Mouse (Mus musculus) limb, embryonic 14.5 days (tissue): ENCODE measurements around the gene Acad9. TPM values are rescaled to one million over a fixed set of nuclear protein-coding genes. Genes with fewer than 3 reads are reported as not detected.

Experiments
- ATAC-seq: fragments of 200-750 bp; cut with Nextera tagmentation; 2 replicates; pipeline ENCODE4 v1.8.0; 2017; ENCODE audit warnings: low read depth, moderate number of reproducible peaks, moderate TSS enrichment; ENCODE audit not compliant: low FRiP score
- DNase-seq: peaks from one replicate; pipeline ENCODE4 v3.0.0-alpha.2; 2015; ENCODE audit warnings: low spot score
- H3K27ac ChIP-seq: fragments of 300-500 bp; sonication (generic); replicated peaks from 2 replicates; pipeline ENCODE4 v1.5.1; 2014; ENCODE audit warnings: low read depth, mild to moderate bottlenecking, low read length, moderate library complexity, mixed read lengths
- H3K27me3 ChIP-seq: fragments of 300-500 bp; sonication (generic); 2 replicates; pipeline ENCODE4 v1.6.1; 2014; ENCODE audit warnings: low read length, mixed read lengths; ENCODE audit not compliant: control insufficient read depth, insufficient read depth
- H3K36me3 ChIP-seq: fragments of 300-500 bp; sonication (generic); 2 replicates; pipeline ENCODE4 v1.6.1; 2014; ENCODE audit warnings: mild to moderate bottlenecking, low read length, moderate library complexity, mixed read lengths; ENCODE audit not compliant: control insufficient read depth, insufficient read depth
- H3K4me1 ChIP-seq: fragments of 300-500 bp; sonication (generic); 2 replicates; pipeline ENCODE4 v1.6.1; 2014; ENCODE audit warnings: antibody characterized with exemption, low read length, mixed read lengths; ENCODE audit not compliant: control insufficient read depth, insufficient read depth
- H3K4me2 ChIP-seq: fragments of 300-500 bp; sonication (generic); replicated peaks from 2 replicates; pipeline ENCODE4 v1.6.1; 2014; ENCODE audit warnings: low read depth, mild to moderate bottlenecking, low read length, moderate library complexity; ENCODE audit not compliant: severe bottlenecking
- H3K4me3 ChIP-seq: fragments of 300-500 bp; sonication (generic); replicated peaks from 2 replicates; pipeline ENCODE4 v1.5.1; 2014; ENCODE audit warnings: low read length
- H3K9ac ChIP-seq: fragments of 300-500 bp; sonication (generic); 2 replicates; pipeline ENCODE4 v1.6.1; 2014; ENCODE audit warnings: mild to moderate bottlenecking, low read depth, low read length, moderate library complexity; ENCODE audit not compliant: severe bottlenecking
- H3K9me3 ChIP-seq: fragments of 300-500 bp; sonication (generic); 2 replicates; pipeline ENCODE4 v1.6.1; 2016; ENCODE audit warnings: low read length; ENCODE audit not compliant: control insufficient read depth
- POLR2A ChIP-seq: fragments of 200-500 bp; IDR thresholded peaks from 2 replicates; pipeline ENCODE4 v1.8.0; 2012; ENCODE audit warnings: inconsistent platforms, mild to moderate bottlenecking, moderate library complexity, borderline replicate concordance; ENCODE audit not compliant: insufficient read depth, insufficient read length; ENCODE audit errors: extremely low read depth
- WGBS: fragments of 180-500 bp; shearing (Covaris S2); extraction: QIAGEN DNeasy Blood & Tissue Kit; methylation state at CpG from one replicate; pipeline ENCODE4 v1.1.7; 2014; 5-methylcytosine and 5-hydroxymethylcytosine counted together
- polyA plus RNA-seq, 2 experiments: library from polyadenylated mRNA; depleted of rRNA in 1 of 2; stranded (reverse) in 1 of 2; unstranded in 1 of 2; fragments of >200 nt; fragmentation: Nextera tagmentation in 1 of 2; extraction: Ambion mirVana in 1 of 2; gene quantifications; 2 replicates each; pipeline versions ENCODE4 v1.2.1 to v1.2.3; 2012 to 2014

Acad9 gene
- polyA plus RNA-seq, 2 experiments: 46.8 to 117 TPM

- Histone ChIP-seq H3K27ac (no peak overlapping the region), H3K27me3 (no peaks in the 10 kb centered on the region), H3K4me1 (no peaks in the 10 kb centered on the region), H3K9ac (no peak overlapping the region), H3K36me3 (no peaks in the 10 kb centered on the region), H3K4me2 (no peak overlapping the region), H3K9me3 (no peaks in the 10 kb centered on the region), H3K4me3 (no peak overlapping the region)
- 77% methylated on average over 4 of the region's 4 CpGs for WGBS
- no peak for ATAC-seq
- TF ChIP-seq POLR2A: no peak
- no peak for DNase-seq
These were observed 20.7 kb upstream of the Acad9 start for GRCm38 (mm10) chr3:36045086-36045485.

GRCm38 (mm10) chr3:36049106-36049505 is 16.7 kb upstream of the Acad9 start:
- no peak for ATAC-seq
- TF ChIP-seq POLR2A: no peak
- Histone ChIP-seq H3K27ac (no peak overlapping the region), H3K36me3 (no peaks in the 10 kb centered on the region), H3K9ac (no peak overlapping the region), H3K4me2 (no peak overlapping the region), H3K4me1 (no peaks in the 10 kb centered on the region), H3K9me3 (no peaks in the 10 kb centered on the region), H3K4me3 (no peak overlapping the region), H3K27me3 (no peaks in the 10 kb centered on the region)
- no peak for DNase-seq
- WGBS: 87% methylated on average over 1 of the region's 1 CpGs

- ATAC-seq (no peak), DNase-seq (no peak)
- Histone ChIP-seq H3K4me2 (no peak within 1 kb of the TSS), H3K4me3 (no peak within 1 kb of the TSS), H3K9ac (no peak within 1 kb of the TSS), H3K27ac (no peak within 1 kb of the TSS), H3K9me3 (no peaks in the 10 kb centered on the region), H3K27me3 (no peaks in the 10 kb centered on the region), H3K36me3 (no peaks in the 10 kb centered on the region), H3K4me1 (no peaks in the 10 kb centered on the region)
- 86% methylated on average over 6 of the region's 6 CpGs for WGBS
- TF ChIP-seq POLR2A: no peak
These were observed 12.3 kb upstream of the Acad9 start, which contains the start of gene Ccdc144b for GRCm38 (mm10) chr3:36053447-36053846. Gene Ccdc144b (minus strand): TSS chr3:36053547.

GRCm38 (mm10) chr3:36060096-36060850 is 5.5 kb upstream of the Acad9 start:
- no peak overlapping the region for H3K27ac ChIP-seq
- H3K9me3 ChIP-seq: no peaks in the 10 kb centered on the region
- no peak overlapping the region for H3K4me2 ChIP-seq
- H3K36me3 ChIP-seq: no peaks in the 10 kb centered on the region
- 31% methylated on average over 8 of the region's 8 CpGs for WGBS
- TF ChIP-seq POLR2A: no peak
- H3K4me1 ChIP-seq: peaks cover 2% of the 10 kb centered on the region; the same call in 1 of the 2 replicates
- no peak for ATAC-seq
- no peak overlapping the region for H3K9ac ChIP-seq
- no peak overlapping the region for H3K4me3 ChIP-seq
- peak; percentile 45 for DNase-seq
- no peaks in the 10 kb centered on the region for H3K27me3 ChIP-seq

- H3K9me3 ChIP-seq: no peaks in the 10 kb centered on the region
These were observed 1.2 kb upstream of the Acad9 start for GRCm38 (mm10) chr3:36064592-36065061.

More at GRCm38 (mm10) chr3:36064592-36065061, 1.2 kb upstream of the Acad9 start:
- TF ChIP-seq POLR2A: no peak
- no peak for ATAC-seq
- WGBS: 90% methylated on average over 1 of the region's 1 CpGs
- Histone ChIP-seq H3K36me3 (0 out of 2 replicates have a peak, but pooled peaks cover 4% of the 10 kb centered on the region), H3K27me3 (no peaks in the 10 kb centered on the region), H3K4me2 (no peak overlapping the region), H3K4me3 (no peak overlapping the region), H3K9ac (no peak overlapping the region), H3K4me1 (peaks cover 14% of the 10 kb centered on the region), H3K27ac (no peak overlapping the region)
- no peak for DNase-seq
